Mouse (Mus musculus): ENCODE measurements at regions not wholly inside any gene's neighbourhood (a gene's known extent, or its start where the extent isn't known, plus 50 kb on each side); places are given as distances from the start of the nearest gene placed in this dataset.

GRCm38 (mm10) chr9:27232692-27233091 lies 66.3 kb upstream of the Igsf9b start:
- TF ChIP-seq CTCF (IDR thresholded peaks at IDR 0.05; ENCODE audit: control insufficient read depth, insufficient read depth, insufficient replicate concordance, low read depth, low read length) (no peak), POLR2A (IDR thresholded peaks at IDR 0.05; ENCODE audit: control insufficient read depth, low read depth, low read length) (no peak)
